Mouse (Mus musculus): ENCODE measurements around the gene Syde2. TPM values are rescaled to one million over a fixed set of nuclear protein-coding genes. Genes with fewer than 3 reads are reported as not detected.

Gene Syde2
- polyA plus RNA-seq, 1 experiment, result 23.0 TPM

DNA sequence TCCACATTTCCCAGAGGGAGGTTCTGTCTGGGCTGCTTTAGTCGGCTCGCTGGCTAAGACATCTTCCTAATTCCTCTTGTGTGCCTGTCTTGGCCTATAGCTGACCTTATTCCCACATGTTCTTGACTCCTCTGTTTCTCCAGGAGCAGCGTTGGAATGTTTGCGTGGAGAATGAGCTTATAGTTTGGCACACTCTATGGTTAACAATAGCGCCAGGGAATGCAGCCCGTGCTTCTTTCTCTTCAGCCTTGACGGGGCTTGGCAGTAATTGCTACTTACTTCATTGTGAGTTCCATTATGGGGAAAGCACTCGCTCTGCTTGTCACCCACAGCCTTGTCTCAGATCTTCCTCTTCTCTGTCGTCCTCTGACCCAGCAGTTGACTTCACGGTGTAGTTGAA is 16.2 kb upstream of the Syde2 start:
- TF ChIP-seq POLR2A (IDR thresholded peaks at IDR 0.05; ENCODE audit: insufficient read depth, low read length) (no peak), CTCF (IDR thresholded peaks at IDR 0.05; ENCODE audit: low read depth, low read length) (no peak), EP300 (IDR thresholded peaks at IDR 0.05; ENCODE audit: insufficient read depth, low read depth, low read length) (no peak)
- Histone ChIP-seq H3K9ac (ENCODE audit: low read depth, poor library complexity, severe bottlenecking) (no peak overlapping the region), H3K9me3 (replicated peaks; ENCODE audit: control insufficient read depth, insufficient read depth, low read length, poor library complexity, severe bottlenecking) (no peaks in the 10 kb centered on the region), H3K27ac (ENCODE audit: insufficient read depth, low read length) (no peak overlapping the region), H3K4me1 (ENCODE audit: control insufficient read depth, insufficient read depth, low read length) (no peaks in the 10 kb centered on the region), H3K36me3 (ENCODE audit: control insufficient read depth, insufficient read depth, low read length, poor library complexity, severe bottlenecking) (no peaks in the 10 kb centered on the region), H3K4me3 (ENCODE audit: low read depth, low read length) (no peak overlapping the region), H3K27me3 (ENCODE audit: control insufficient read depth, insufficient read depth, low read length, poor library complexity, severe bottlenecking) (no peaks in the 10 kb centered on the region)

DNA sequence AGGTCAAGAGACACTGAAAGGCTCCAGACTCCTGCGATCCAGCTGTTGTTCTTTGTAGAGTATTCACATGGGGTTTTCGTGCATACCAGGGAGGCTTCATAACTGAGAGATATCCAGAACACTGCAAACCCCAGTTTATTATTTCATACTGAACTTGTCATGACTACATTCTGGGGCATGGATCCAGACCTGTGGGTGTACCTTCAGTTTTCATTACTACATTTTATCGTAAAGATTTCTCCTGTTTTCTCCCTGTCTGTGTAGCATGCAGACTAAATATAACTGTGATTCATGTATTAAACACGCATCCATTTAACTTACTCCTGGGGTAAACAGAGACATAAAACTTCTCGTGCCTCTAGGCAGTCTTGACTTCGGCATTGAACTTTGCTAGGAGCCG is 12.7 kb upstream of the Syde2 start:
- Histone ChIP-seq H3K9ac (ENCODE audit: low read depth, poor library complexity, severe bottlenecking) (no peak overlapping the region), H3K27ac (ENCODE audit: insufficient read depth, low read length) (no peak overlapping the region), H3K9me3 (replicated peaks; ENCODE audit: control insufficient read depth, insufficient read depth, low read length, poor library complexity, severe bottlenecking) (no peaks in the 10 kb centered on the region), H3K4me1 (ENCODE audit: control insufficient read depth, insufficient read depth, low read length) (no peaks in the 10 kb centered on the region), H3K27me3 (ENCODE audit: control insufficient read depth, insufficient read depth, low read length, poor library complexity, severe bottlenecking) (no peaks in the 10 kb centered on the region), H3K4me3 (ENCODE audit: low read depth, low read length) (no peak overlapping the region), H3K36me3 (ENCODE audit: control insufficient read depth, insufficient read depth, low read length, poor library complexity, severe bottlenecking) (no peaks in the 10 kb centered on the region)
- TF ChIP-seq POLR2A (IDR thresholded peaks at IDR 0.05; ENCODE audit: insufficient read depth, low read length), result no peak
- no peak for TF ChIP-seq CTCF (IDR thresholded peaks at IDR 0.05; ENCODE audit: low read depth, low read length)
- TF ChIP-seq EP300 (IDR thresholded peaks at IDR 0.05; ENCODE audit: insufficient read depth, low read depth, low read length), result no peak

DNA sequence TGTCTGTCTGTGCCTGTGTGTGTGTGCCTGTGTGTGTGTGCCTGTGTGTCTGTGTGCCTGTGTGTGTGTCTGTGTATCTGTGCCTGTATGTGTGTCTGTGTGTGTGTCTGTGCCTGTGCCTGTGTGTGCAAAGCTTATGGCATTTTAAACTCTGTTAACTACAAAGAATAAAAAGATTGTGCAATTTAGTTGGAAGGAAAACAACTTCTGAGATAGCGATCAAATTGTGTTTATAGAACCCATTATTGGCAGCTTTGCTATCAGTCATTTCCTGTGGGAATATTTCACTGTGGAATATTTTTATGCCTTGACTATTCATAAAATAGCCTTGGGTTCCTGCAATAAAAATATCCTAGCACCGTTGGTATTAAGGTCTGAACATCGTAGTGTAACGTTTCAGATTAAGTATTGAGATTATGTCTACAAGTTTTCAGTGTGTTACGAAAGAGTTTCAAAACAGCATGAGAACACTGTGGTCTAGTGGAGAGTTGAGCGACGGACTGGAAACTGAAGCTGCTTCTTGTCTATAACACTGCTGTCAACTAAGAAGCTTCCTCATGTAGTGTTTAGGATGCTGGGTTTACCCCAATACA is 2.2 kb upstream of the Syde2 start:
- Histone ChIP-seq H3K27me3 (ENCODE audit: control insufficient read depth, insufficient read depth, low read length, poor library complexity, severe bottlenecking) (no peaks in the 10 kb centered on the region), H3K4me3 (ENCODE audit: low read depth, low read length) (no peak overlapping the region), H3K36me3 (ENCODE audit: control insufficient read depth, insufficient read depth, low read length, poor library complexity, severe bottlenecking) (no peaks in the 10 kb centered on the region), H3K9me3 (replicated peaks; ENCODE audit: control insufficient read depth, insufficient read depth, low read length, poor library complexity, severe bottlenecking) (no peaks in the 10 kb centered on the region), H3K9ac (ENCODE audit: low read depth, poor library complexity, severe bottlenecking) (no peak overlapping the region), H3K4me1 (ENCODE audit: control insufficient read depth, insufficient read depth, low read length) (peaks cover 6% of the 10 kb centered on the region), H3K27ac (ENCODE audit: insufficient read depth, low read length) (no peak overlapping the region)
- TF ChIP-seq POLR2A (IDR thresholded peaks at IDR 0.05; ENCODE audit: insufficient read depth, low read length) (no peak), EP300 (IDR thresholded peaks at IDR 0.05; ENCODE audit: insufficient read depth, low read depth, low read length) (no peak), CTCF (IDR thresholded peaks at IDR 0.05; ENCODE audit: low read depth, low read length) (no peak)

DNA sequence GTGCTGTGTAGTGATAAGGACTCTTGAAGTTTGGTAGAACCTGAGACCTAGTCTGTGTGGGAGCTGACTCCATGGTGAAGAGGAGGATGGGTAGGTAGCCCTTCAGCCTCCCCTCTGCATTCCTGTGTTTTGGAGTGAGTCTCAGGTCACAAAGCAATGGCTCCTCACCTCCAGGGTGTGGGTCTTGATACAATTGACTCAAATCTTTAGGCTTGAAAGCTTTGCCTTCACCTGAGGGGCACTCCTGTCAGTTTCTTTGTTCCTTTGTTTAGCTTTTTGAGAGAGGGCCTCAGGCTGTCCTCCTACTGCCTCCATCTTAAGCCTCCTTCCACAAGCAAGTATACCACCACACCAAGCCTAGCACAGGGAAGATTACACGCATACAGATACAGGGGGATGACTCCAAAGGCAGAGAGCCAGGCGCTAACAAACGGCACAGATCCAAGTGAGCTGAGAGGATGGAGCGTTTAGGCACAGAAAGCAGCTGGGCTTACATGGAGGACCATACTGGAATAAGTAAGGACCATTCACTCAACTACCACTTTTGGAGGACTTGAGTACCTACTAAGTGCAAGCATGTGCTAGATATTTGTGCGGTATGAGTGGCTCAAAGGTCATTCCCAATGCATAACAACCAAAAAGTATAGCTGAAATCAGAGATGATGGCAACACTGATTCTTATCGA is 1.2 kb upstream of the Syde2 start:
- Histone ChIP-seq H3K4me3 (ENCODE audit: low read depth, low read length) (peak overlapping the region; percentile 32), H3K9me3 (replicated peaks; ENCODE audit: control insufficient read depth, insufficient read depth, low read length, poor library complexity, severe bottlenecking) (no peaks in the 10 kb centered on the region), H3K4me1 (ENCODE audit: control insufficient read depth, insufficient read depth, low read length) (peaks cover 6% of the 10 kb centered on the region), H3K9ac (ENCODE audit: low read depth, poor library complexity, severe bottlenecking) (peak overlapping the region; percentile 96; the same call in 1 of the 2 replicates), H3K27me3 (ENCODE audit: control insufficient read depth, insufficient read depth, low read length, poor library complexity, severe bottlenecking) (no peaks in the 10 kb centered on the region), H3K36me3 (ENCODE audit: control insufficient read depth, insufficient read depth, low read length, poor library complexity, severe bottlenecking) (peaks cover 3% of the 10 kb centered on the region; the same call in 1 of the 2 replicates), H3K27ac (ENCODE audit: insufficient read depth, low read length) (peak overlapping the region; percentile 53)
- TF ChIP-seq EP300 (IDR thresholded peaks at IDR 0.05; ENCODE audit: insufficient read depth, low read depth, low read length), result 0 out of 2 replicates have a peak, but pooled peaks have one; percentile 51
- no peak for TF ChIP-seq CTCF (IDR thresholded peaks at IDR 0.05; ENCODE audit: low read depth, low read length)

DNA sequence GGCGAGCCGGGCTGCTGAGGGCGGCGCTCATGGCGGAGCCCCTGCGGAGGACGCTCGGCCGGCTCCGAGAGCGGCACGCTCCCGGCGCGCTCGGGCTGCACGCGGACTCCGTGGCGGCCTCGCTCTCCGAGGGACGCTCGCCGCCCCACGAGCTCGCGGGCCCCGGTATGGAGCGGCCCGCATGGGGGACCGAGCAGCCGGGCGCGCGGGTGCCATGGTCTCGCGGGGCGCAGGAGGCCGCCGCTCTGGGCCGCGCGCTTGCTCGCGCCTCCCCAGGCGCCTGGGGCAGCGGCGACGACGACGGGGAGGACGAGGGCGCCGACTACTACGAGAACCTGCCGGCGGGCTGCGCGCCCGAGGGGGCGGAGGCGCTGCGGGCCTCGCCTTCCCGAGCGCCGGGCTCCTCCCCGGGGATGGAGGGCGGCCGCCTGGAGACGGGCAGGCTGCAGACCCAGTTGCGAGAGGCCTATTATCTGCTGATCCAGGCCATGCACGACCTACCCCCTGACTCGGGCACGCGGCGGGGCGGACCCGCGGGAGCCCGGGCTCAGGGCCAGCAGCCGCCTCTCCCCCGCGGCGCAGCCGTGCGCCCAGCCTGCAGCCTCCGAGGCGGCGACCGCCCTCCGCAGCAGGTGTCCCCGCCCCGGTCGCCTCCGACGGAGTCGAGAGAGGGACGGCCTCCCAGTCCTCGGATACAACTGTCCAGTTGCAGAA is 457 bp downstream of the Syde2 start:
- no peaks in the 10 kb centered on the region for H3K27me3 ChIP-seq (ENCODE audit: control insufficient read depth, insufficient read depth, low read length, poor library complexity, severe bottlenecking)
- H3K9ac ChIP-seq (ENCODE audit: low read depth, poor library complexity, severe bottlenecking), result peak overlapping the region; percentile 96
- H3K4me1 ChIP-seq (ENCODE audit: control insufficient read depth, insufficient read depth, low read length), result peaks cover 10% of the 10 kb centered on the region
- peak overlapping the region; percentile 85 for H3K4me3 ChIP-seq (ENCODE audit: low read depth, low read length)
- peak overlapping the region; percentile 27; the same call in 1 of the 2 replicates for H3K27ac ChIP-seq (ENCODE audit: insufficient read depth, low read length)
- H3K36me3 ChIP-seq (ENCODE audit: control insufficient read depth, insufficient read depth, low read length, poor library complexity, severe bottlenecking), result peaks cover 3% of the 10 kb centered on the region; the same call in 1 of the 2 replicates
- TF ChIP-seq CTCF (IDR thresholded peaks at IDR 0.05; ENCODE audit: low read depth, low read length), result no peak
- TF ChIP-seq EP300 (IDR thresholded peaks at IDR 0.05; ENCODE audit: insufficient read depth, low read depth, low read length), result no peak
- no peak for TF ChIP-seq POLR2A (IDR thresholded peaks at IDR 0.05; ENCODE audit: insufficient read depth, low read length)
- no peaks in the 10 kb centered on the region for H3K9me3 ChIP-seq (replicated peaks; ENCODE audit: control insufficient read depth, insufficient read depth, low read length, poor library complexity, severe bottlenecking)

All from ES-Bruce4 (cell line).